Mouse (Mus musculus) hindbrain, postnatal 0 days (tissue): ENCODE measurements around the gene Vav2. TPM values are rescaled to one million over a fixed set of nuclear protein-coding genes. Genes with fewer than 3 reads are reported as not detected.

Experiments
- ATAC-seq: fragments of 200-750 bp; cut with Nextera tagmentation; 2 replicates; pipeline ENCODE4 v1.8.0; 2017; ENCODE audit warnings: mild to moderate bottlenecking, moderate TSS enrichment, moderate library complexity
- DNase-seq: peaks from one replicate; pipeline ENCODE4 v3.0.0-alpha.2; 2015; ENCODE audit warnings: low spot score
- H3K27ac ChIP-seq: fragments of 300-500 bp; sonication (generic); 2 replicates; pipeline ENCODE4 v1.5.1; 2014; ENCODE audit warnings: mild to moderate bottlenecking
- H3K27me3 ChIP-seq: fragments of 300-500 bp; sonication (generic); 2 replicates; pipeline ENCODE4 v1.6.1; 2014; ENCODE audit warnings: low read length, mixed read lengths; ENCODE audit not compliant: insufficient read depth
- H3K36me3 ChIP-seq: fragments of 300-500 bp; sonication (generic); 2 replicates; pipeline ENCODE4 v1.6.1; 2014; ENCODE audit warnings: low read length, mixed read lengths; ENCODE audit not compliant: insufficient read depth
- H3K4me1 ChIP-seq: fragments of 300-500 bp; sonication (generic); 2 replicates; pipeline ENCODE4 v1.6.1; 2014; ENCODE audit warnings: antibody characterized with exemption, low read length, mixed read lengths; ENCODE audit not compliant: insufficient read depth
- H3K4me2 ChIP-seq: fragments of 300-500 bp; sonication (generic); 2 replicates; pipeline ENCODE4 v1.6.1; 2014; ENCODE audit warnings: low read depth, mild to moderate bottlenecking, low read length, moderate library complexity, mixed read lengths
- H3K4me3 ChIP-seq: fragments of 300-500 bp; sonication (generic); 2 replicates; pipeline ENCODE4 v1.5.1; 2014; ENCODE audit warnings: low read length
- H3K9ac ChIP-seq: fragments of 300-500 bp; sonication (generic); replicated peaks from 2 replicates; pipeline ENCODE4 v1.6.1; 2014; ENCODE audit warnings: mild to moderate bottlenecking, low read length, moderate library complexity, mixed read lengths
- H3K9me3 ChIP-seq: fragments of 300-500 bp; sonication (generic); 2 replicates; pipeline ENCODE4 v1.6.1; 2016; ENCODE audit warnings: low read length, mixed read lengths
- CTCF ChIP-seq: IDR thresholded peaks from 2 replicates; pipeline ENCODE4 v1.5.1; 2016; ENCODE audit warnings: antibody characterized with exemption, control low read depth, low read depth
- WGBS: fragments of 180-500 bp; shearing (Covaris S2); extraction: QIAGEN DNeasy Blood & Tissue Kit; methylation state at CpG from one replicate; pipeline ENCODE4 v1.1.7; 2014; 5-methylcytosine and 5-hydroxymethylcytosine counted together
- polyA plus RNA-seq: library from polyadenylated mRNA; unstranded; fragments of >200 nt; fragmentation: Nextera tagmentation; extraction: Ambion mirVana; gene quantifications from 2 replicates; pipeline ENCODE4 v1.2.1, GENCODE M21; 2015
- total RNA-seq: library from RNA; depleted of rRNA; stranded (reverse); fragments of >200 nt; gene quantifications from 2 replicates; pipeline ENCODE4 v1.2.3, GENCODE M21; 2014; rRNA removed

Gene Vav2
- 38.4 and 44.9 TPM in 2 replicates for total RNA-seq
- 8.2 TPM in 2 replicates for polyA plus RNA-seq

DNA sequence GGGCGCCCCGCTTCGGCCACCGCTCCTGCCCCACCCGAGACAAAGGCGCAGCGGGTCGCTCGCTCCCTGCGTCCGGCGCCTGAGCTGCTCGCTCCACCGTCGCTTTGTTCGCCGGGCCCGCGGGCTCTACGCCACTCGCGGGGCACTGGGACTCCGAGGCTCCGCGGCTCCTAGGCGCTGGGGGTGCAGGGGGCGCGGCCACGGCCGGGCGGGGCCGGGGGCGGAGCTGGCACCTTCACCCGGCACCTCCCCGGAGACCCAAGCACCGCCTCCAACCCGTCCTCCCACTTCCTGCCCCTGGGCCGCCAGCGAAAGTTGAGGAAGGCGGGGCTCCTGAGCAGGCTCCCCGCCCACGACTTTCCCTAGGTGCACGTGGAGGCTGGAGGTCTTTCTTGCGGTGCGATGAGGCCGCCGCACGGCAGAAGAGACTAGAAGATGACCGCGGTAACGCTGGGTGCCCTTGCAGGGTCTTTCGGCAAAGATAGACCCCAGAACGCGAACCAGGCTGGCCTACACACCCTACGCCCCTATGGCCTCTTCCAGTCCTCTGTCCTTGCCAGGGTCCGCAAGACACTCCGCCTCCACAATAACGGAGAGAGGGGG lies at the start of gene Vav2:
TSS of gene Vav2 (minus strand) at position 179 of the 603 bp plus-strand sequence.
- WGBS = 2% methylated on average over 58 of the region's 58 CpGs
- Histone ChIP-seq H3K4me3 (peak within 1 kb of the TSS; percentile 84), H3K36me3 (no peaks in the 10 kb centered on the region), H3K4me1 (peaks cover 23% of the 10 kb centered on the region), H3K27me3 (no peaks in the 10 kb centered on the region), H3K9me3 (no peaks in the 10 kb centered on the region), H3K4me2 (peak within 1 kb of the TSS; percentile 97), H3K9ac (peak within 1 kb of the TSS; percentile 68), H3K27ac (peak within 1 kb of the TSS; percentile 70)
- no peak for TF ChIP-seq CTCF
- DNase-seq (peak; percentile 90), ATAC-seq (peak; percentile 88)

DNA sequence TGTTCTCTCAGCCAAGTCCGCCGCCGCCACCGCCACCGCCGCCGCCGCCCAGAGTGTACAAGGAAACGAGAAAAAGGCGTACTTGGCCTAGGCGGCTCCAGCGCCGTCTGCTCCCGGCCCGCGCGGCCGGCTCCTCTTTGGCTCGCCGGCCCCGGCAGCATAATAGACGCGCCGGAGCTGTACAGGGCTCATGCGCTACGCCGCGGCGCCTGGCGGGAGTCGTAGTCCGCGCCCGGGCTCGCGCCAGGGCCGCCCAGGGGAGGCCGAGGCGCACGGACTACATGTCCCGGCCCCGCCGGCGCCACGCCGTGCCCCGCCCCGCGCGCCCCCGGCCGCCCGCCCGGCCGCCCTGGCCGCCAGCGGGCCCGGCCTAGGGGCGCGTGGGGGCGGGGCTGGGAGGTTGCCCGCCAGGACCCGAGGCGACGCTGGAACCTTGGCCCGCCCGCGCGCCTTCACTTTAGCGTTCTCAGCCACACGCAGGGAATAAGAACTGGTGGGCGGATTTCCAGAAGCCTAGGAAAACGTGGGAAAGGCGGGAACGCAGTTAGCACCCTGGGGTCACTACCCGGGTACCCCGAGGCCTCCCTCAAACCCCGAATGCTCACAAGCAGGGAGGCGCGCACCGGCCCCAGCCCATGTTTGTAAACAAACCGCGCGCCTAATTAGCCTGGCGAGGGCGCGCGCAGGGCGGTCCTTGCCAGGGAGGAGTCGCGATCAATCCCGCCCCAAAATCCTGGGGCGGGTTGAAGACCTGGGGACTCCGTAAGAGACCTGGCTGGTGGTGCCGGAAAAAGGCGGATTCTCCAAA lies 48.9 kb upstream of the Vav2 start:
- 1% methylated on average over 70 of the region's 96 CpGs for WGBS
- Histone ChIP-seq H3K9me3 (no peaks in the 10 kb centered on the region), H3K27ac (peak overlapping the region; percentile 96), H3K9ac (peak overlapping the region; percentile 94), H3K36me3 (no peaks in the 10 kb centered on the region), H3K4me1 (peaks cover 23% of the 10 kb centered on the region), H3K4me3 (peak overlapping the region; percentile 96), H3K4me2 (peak overlapping the region; percentile 94), H3K27me3 (no peaks in the 10 kb centered on the region)
- DNase-seq (peak; percentile 98), ATAC-seq (peak; percentile 99)
- TF ChIP-seq CTCF = no peak

DNA sequence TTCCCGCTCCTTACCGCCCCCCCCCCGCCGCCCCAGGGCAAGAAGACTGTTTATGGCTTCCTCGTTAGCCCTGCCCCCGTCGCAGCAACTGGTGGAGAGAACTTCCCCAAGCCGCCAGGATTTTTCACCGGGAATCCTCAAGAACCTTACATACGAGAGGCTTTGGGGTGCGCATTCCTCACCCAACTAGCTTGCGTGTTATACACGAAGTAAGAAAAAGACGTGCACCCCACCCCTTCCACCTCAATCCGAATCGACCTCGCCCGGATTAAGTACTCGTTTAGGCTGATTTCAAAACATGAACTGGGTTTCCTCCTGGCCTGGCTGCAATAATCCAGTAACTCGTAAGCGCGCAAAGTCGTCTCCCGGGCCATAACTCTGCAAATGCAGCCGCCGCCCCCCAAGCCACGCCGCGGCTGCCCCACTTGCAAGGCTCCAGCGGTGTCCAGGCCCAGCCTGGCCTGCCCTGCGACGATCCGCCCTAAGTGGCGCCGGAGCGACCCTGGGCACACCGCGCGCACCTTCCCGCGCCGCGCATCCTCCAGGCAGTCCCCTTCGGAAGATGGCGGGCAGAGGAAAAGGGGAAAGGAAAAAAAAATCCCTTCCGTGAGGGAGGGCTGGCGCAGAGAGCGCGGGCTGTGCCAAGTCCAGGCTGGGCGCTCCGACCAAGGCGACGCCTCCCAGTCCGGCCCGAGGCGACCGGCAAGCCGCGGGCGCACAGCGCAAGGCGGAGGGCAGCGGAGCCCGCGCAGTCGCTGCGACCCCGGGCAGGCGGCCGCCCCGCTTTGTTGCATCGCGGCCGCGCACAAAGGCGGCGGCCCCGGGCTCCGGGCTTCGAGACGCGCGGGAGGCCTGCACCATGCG lies 48.0 kb upstream of the Vav2 start:
- H3K4me1 ChIP-seq = peaks cover 23% of the 10 kb centered on the region
- WGBS = under 1% methylated on average over 83 of the region's 84 CpGs

DNA sequence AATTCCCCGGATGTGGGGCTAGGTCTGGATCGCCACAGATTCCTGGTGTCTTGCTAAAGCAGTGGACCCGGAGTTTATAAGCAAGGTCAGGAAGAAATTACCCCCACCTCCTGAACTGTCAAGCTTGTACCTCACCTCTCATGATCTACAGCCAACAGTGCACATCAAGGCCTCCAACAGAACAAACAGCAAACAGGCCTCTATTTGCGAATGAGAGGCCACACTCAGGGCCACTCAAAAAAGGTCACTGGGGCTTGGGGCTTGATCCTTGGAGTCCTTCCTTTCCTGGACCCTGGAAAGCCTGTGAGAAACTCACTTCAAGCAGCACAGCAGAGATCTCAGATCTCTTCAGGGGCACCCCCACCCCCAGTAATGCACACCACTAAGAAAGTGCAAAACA lies 47.1 kb upstream of the Vav2 start:
- 26% methylated on average over 4 of the region's 4 CpGs for WGBS
- no peak overlapping the region for H3K27ac ChIP-seq
- peak overlapping the region; percentile 96 for H3K4me3 ChIP-seq
- DNase-seq = no peak
- no peak for TF ChIP-seq CTCF
- H3K4me1 ChIP-seq = peaks cover 23% of the 10 kb centered on the region
- ATAC-seq = no peak
- no peaks in the 10 kb centered on the region for H3K36me3 ChIP-seq
- peak overlapping the region; percentile 94 for H3K9ac ChIP-seq
- peak overlapping the region; percentile 94 for H3K4me2 ChIP-seq
- no peaks in the 10 kb centered on the region for H3K27me3 ChIP-seq
- H3K9me3 ChIP-seq = no peaks in the 10 kb centered on the region

More for the DNA sequence above, 48.0 kb upstream of the Vav2 start:
- peak overlapping the region; percentile 96 for H3K4me3 ChIP-seq
- no peaks in the 10 kb centered on the region for H3K9me3 ChIP-seq
- peak overlapping the region; percentile 94 for H3K4me2 ChIP-seq
- no peak for TF ChIP-seq CTCF
- ATAC-seq (peak; percentile 54), DNase-seq (no peak)
- peak overlapping the region; percentile 94 for H3K9ac ChIP-seq
- no peaks in the 10 kb centered on the region for H3K36me3 ChIP-seq
- H3K27me3 ChIP-seq = no peaks in the 10 kb centered on the region
- H3K27ac ChIP-seq = peak overlapping the region; percentile 96

DNA sequence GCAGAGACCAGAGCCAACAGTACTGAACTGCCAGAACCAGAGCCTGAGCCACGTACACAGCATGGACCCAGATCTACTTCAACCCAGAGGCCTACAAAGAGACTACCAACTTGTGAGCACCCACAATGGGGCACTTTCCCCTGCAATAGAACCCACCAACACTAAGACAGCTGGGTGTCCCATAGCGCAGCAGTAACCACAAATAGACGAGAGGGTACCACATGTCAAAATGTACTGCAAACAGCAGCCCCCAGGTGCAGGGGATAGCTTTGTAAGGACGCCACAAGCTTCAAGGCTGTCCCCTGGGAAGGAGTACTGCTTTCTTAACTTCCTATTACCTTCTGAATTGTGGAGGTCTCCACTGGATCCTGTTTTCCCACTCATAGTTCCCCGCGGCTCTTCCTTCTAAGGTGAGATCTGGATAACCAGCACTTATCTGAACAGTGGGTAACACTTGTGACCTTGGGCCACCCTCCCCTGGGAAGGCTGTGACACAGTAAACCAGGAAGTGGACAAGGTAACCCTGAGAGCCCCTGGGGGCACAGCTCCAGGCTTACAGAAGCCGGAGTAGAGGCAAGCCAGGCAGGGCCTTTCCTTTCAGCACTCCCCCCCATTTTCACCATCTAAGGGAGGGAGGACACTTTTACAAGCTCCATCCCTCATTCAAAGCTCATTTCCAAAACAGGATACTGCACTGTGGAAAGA lies 46.4 kb upstream of the Vav2 start:
- peak overlapping the region; percentile 96; the same call in 1 of the 2 replicates for H3K4me3 ChIP-seq
- H3K4me2 ChIP-seq = peak overlapping the region; percentile 94
- WGBS = 67% methylated on average over 7 of the region's 7 CpGs
- peaks cover 23% of the 10 kb centered on the region for H3K4me1 ChIP-seq
- no peak overlapping the region; the same call in 1 of the 2 replicates for H3K9ac ChIP-seq
- no peaks in the 10 kb centered on the region for H3K27me3 ChIP-seq
- no peak overlapping the region for H3K27ac ChIP-seq
- DNase-seq (no peak), ATAC-seq (no peak)
- no peaks in the 10 kb centered on the region for H3K36me3 ChIP-seq
- no peak for TF ChIP-seq CTCF
- H3K9me3 ChIP-seq = no peaks in the 10 kb centered on the region

DNA sequence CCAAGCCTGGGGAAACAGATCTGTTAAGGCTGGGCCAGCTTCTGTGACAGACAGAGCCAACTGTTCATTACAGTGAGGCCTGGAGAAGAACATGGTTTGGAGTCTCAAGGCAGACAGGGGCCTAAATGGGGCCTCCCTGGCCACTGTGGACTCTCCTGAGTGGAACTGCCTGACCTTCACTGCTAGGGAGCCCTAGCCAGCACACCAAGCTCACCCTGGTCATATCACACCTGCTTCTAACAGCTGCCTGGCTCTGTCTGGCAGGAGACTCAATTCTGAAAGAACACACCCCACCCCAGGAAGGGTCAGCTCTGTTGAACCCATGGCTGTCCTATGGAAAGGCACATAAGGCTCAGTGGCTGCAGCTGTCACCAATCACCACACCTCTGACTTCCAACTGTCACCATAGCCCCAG lies 44.3 kb upstream of the Vav2 start:
- H3K27ac ChIP-seq = no peak overlapping the region
- H3K9ac ChIP-seq = no peak overlapping the region
- no peaks in the 10 kb centered on the region for H3K9me3 ChIP-seq
- H3K4me2 ChIP-seq = no peak overlapping the region
- no peak for DNase-seq
- H3K36me3 ChIP-seq = no peaks in the 10 kb centered on the region
- H3K4me1 ChIP-seq = peaks cover 23% of the 10 kb centered on the region
- no peak for ATAC-seq
- no peaks in the 10 kb centered on the region for H3K27me3 ChIP-seq
- H3K4me3 ChIP-seq = no peak overlapping the region
- TF ChIP-seq CTCF = no peak
